Mouse (Mus musculus): ENCODE results near the gene Arf4.
"Not testable (repeated sequence)": the region's sequence is repeated elsewhere in the genome, so short reads cannot be mapped to it uniquely, and the experiment has no call there.

The Arf4 gene

GRCm38 (mm10) chr14:26662488-26662887 is 24.6 kb downstream of the Arf4 start:
- no peak for DNase-seq (ENCODE audit: low spot score in 2 of 2)

GRCm38 (mm10) chr14:26663851-26664250 is 26.0 kb downstream of the Arf4 start:
- DNase-seq (ENCODE audit: low spot score in 2 of 2) = no peak

GRCm38 (mm10) chr14:26667991-26668370 is 30.1 kb downstream of the Arf4 start:
- no peak for DNase-seq (ENCODE audit: low spot score in 2 of 2)

GRCm38 (mm10) chr14:26668371-26669291 is 30.8 kb downstream of the Arf4 start:
- DNase-seq (ENCODE audit: low spot score in 2 of 2) = peak; percentile 60 to 69

GRCm38 (mm10) chr14:26669292-26670073 is 31.6 kb downstream of the Arf4 start, which contains the start of gene Pde12:
Gene Pde12 (minus strand): TSS chr14:26669883.
- DNase-seq (ENCODE audit: low spot score in 2 of 2) = peak; percentile 86 to 94

- DNase-seq (ENCODE audit: low spot score in 2 of 2) = no peak
These were observed 33.1 kb downstream of the Arf4 start for GRCm38 (mm10) chr14:26670964-26671363.

GRCm38 (mm10) chr14:26671870-26672615 is 34.2 kb downstream of the Arf4 start:
- DNase-seq (ENCODE audit: low spot score in 2 of 2) = not testable (repeated sequence)

- not testable (repeated sequence) for DNase-seq (ENCODE audit: low spot score in 2 of 2)
These were observed 36.7 kb downstream of the Arf4 start for GRCm38 (mm10) chr14:26674476-26675169.

- DNase-seq (ENCODE audit: low spot score in 2 of 2) = no peak
These were observed 37.5 kb downstream of the Arf4 start for GRCm38 (mm10) chr14:26675371-26675770.

GRCm38 (mm10) chr14:26675791-26676190 is 37.9 kb downstream of the Arf4 start:
- no peak for DNase-seq (ENCODE audit: low spot score in 2 of 2)

- DNase-seq (ENCODE audit: low spot score in 2 of 2) = no peak
These were observed 52.9 kb downstream of the Arf4 start for GRCm38 (mm10) chr14:26690727-26691126.

GRCm38 (mm10) chr14:26691363-26691762 is 53.5 kb downstream of the Arf4 start:
- no peak for DNase-seq (ENCODE audit: low spot score in 2 of 2)

- no peak for DNase-seq (ENCODE audit: low spot score in 2 of 2)
These were observed 55.1 kb downstream of the Arf4 start, which contains the start of gene Dnah12 for GRCm38 (mm10) chr14:26692974-26693373. Gene Dnah12 (plus strand): TSS chr14:26693274.

- no peak for DNase-seq (ENCODE audit: low spot score in 2 of 2)
These were observed 60.0 kb downstream of the Arf4 start for GRCm38 (mm10) chr14:26697912-26698311.

- DNase-seq (ENCODE audit: low spot score in 2 of 2) = not testable (repeated sequence)
These were observed 67.4 kb downstream of the Arf4 start for GRCm38 (mm10) chr14:26705246-26705645.

All from right cerebral cortex, adult 2 months (tissue).